Mouse (Mus musculus): ENCODE results near the gene Fgd6.

The Fgd6 gene

GRCm38 (mm10) chr10:94047024-94047423 is 11.2 kb downstream of the Fgd6 start:
- DNase-seq: no peak

GRCm38 (mm10) chr10:94047845-94048559 is 12.2 kb downstream of the Fgd6 start:
- DNase-seq: no peak

- no peak for DNase-seq
These were observed 13.3 kb downstream of the Fgd6 start for GRCm38 (mm10) chr10:94049121-94049520.

- DNase-seq: no peak
These were observed 14.9 kb downstream of the Fgd6 start for GRCm38 (mm10) chr10:94050736-94051135.

- no peak for DNase-seq
These were observed 20.7 kb downstream of the Fgd6 start for GRCm38 (mm10) chr10:94056487-94056886.

- no peak for DNase-seq
These were observed 23.8 kb downstream of the Fgd6 start for GRCm38 (mm10) chr10:94059618-94060055.

GRCm38 (mm10) chr10:94060190-94060589 is 24.4 kb downstream of the Fgd6 start:
- no peak for DNase-seq

GRCm38 (mm10) chr10:94062357-94062756 is 26.6 kb downstream of the Fgd6 start:
- no peak for DNase-seq

GRCm38 (mm10) chr10:94066896-94067295 is 31.1 kb downstream of the Fgd6 start:
- no peak for DNase-seq

GRCm38 (mm10) chr10:94068701-94069100 is 32.9 kb downstream of the Fgd6 start:
- DNase-seq: no peak

GRCm38 (mm10) chr10:94071641-94072040 is 35.8 kb downstream of the Fgd6 start:
- DNase-seq: no peak

- no peak for DNase-seq
These were observed 36.6 kb downstream of the Fgd6 start for GRCm38 (mm10) chr10:94072261-94072915.

- no peak for DNase-seq
These were observed 37.2 kb downstream of the Fgd6 start for GRCm38 (mm10) chr10:94072916-94073465.

- no peak for DNase-seq
These were observed 41.4 kb downstream of the Fgd6 start for GRCm38 (mm10) chr10:94076966-94077825.

- no peak for DNase-seq
These were observed 44.9 kb downstream of the Fgd6 start for GRCm38 (mm10) chr10:94080740-94081139.

GRCm38 (mm10) chr10:94082040-94082734 is 46.4 kb downstream of the Fgd6 start:
- DNase-seq: no peak

- DNase-seq: no peak
These were observed 50.5 kb downstream of the Fgd6 start for GRCm38 (mm10) chr10:94086315-94086714.

- DNase-seq: no peak
These were observed 51.7 kb downstream of the Fgd6 start for GRCm38 (mm10) chr10:94087367-94088077.

GRCm38 (mm10) chr10:94090032-94090431 is 54.2 kb downstream of the Fgd6 start:
- no peak for DNase-seq

GRCm38 (mm10) chr10:94093534-94093933 is 57.7 kb downstream of the Fgd6 start:
- DNase-seq: peak; percentile 65

GRCm38 (mm10) chr10:94095743-94096465 is 60.1 kb downstream of the Fgd6 start:
- no peak for DNase-seq
